21 mouse cellular contexts compared by ENCODE assay signal in the genomic region with DNA sequence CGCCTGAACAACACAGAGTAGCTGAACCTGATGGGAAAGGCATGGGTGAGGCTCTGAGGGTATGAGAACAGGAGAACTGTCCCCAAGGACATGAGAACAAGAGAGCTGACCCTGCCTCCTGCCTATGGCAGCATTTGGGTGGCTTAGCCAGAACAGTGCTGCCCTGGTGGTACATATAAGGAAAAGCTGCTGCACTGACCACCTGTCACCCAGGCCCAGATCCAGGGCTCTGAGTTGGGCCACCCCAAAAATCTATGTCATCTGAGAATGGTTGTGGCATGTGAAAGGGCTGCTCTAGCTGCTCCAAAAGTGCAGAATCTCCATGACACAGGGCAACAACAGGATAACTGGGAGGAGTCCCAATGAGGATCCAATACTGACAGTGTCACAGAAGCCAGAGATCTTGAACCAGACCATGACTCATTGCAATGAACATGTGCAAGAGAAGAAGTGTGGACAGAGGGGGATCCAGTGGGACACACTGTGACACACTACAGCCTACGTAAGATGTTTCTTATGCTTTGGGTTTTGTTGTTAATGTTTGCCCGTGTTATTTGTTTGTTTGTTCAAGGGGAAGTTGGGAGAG. TPM values are rescaled to one million over a fixed set of nuclear protein-coding genes. Genes with fewer than 3 reads are reported as not detected.
A peak's percentile ranks its signal among the peaks of the same experiment; 100 is the strongest.
DNase-seq lines count a peak whose midpoint lies in the region; ATAC-seq lines count a peak whose summit lies in the region.
"Had no signal": no experiment of that assay in that cellular context is flagged by ENCODE, and none has a peak within 500 bp of the region (broad histone marks: within the 10 kb centered on the region; RNA-seq: fewer than 3 reads in every experiment).

No protein-coding gene starts in this region.

- ATAC-seq in cerebellum, adult (ENCODE audit: insufficient number of reproducible peaks, low FRiP score, low TSS enrichment): no peak
- peak; percentile 61 for ATAC-seq in heart, embryonic 12.5 days (ENCODE audit: insufficient number of reproducible peaks, low FRiP score)
- peak; percentile 22; the same call in 1 of the 2 replicates for ATAC-seq in erythroblast, adult 5-6 weeks (replicated peaks; ENCODE audit: low FRiP score, poor library complexity, severe bottlenecking)
- ATAC-seq in liver, embryonic 15.5 days (ENCODE audit: insufficient read depth): peak; percentile 77
- no peak for ATAC-seq in forebrain, embryonic 13.5 days
- ATAC-seq: forebrain, embryonic 15.5 days; Patski had no signal

- no peaks in the 10 kb centered on the region for H3K4me1 ChIP-seq in heart, embryonic 12.5 days (replicated peaks)
- H3K4me1 ChIP-seq in liver, embryonic 15.5 days (replicated peaks): peaks cover 65% of the 10 kb centered on the region
- H3K4me1 ChIP-seq in midbrain, embryonic 10.5 days: no peaks in the 10 kb centered on the region
- H3K4me1 ChIP-seq in forebrain, embryonic 13.5 days: no peaks in the 10 kb centered on the region
- H3K4me1 ChIP-seq: forebrain, embryonic 15.5 days; hindbrain, embryonic 15.5 days; limb, embryonic 12.5 days; neural tube, embryonic 12.5 days; stomach, embryonic 15.5 days had no signal

- no peak overlapping the region for H3K9ac ChIP-seq in heart, embryonic 12.5 days
- H3K9ac ChIP-seq in liver, embryonic 15.5 days: peak overlapping the region; percentile 28
- no peak overlapping the region for H3K9ac ChIP-seq in forebrain, embryonic 13.5 days
- H3K9ac ChIP-seq: forebrain, embryonic 15.5 days; hindbrain, embryonic 15.5 days; limb, embryonic 12.5 days; neural tube, embryonic 12.5 days; stomach, embryonic 15.5 days had no signal

- no peaks in the 10 kb centered on the region for H3K9me3 ChIP-seq in heart, embryonic 12.5 days (replicated peaks)
- H3K9me3 ChIP-seq in liver, embryonic 15.5 days (replicated peaks): no peaks in the 10 kb centered on the region
- H3K9me3 ChIP-seq in midbrain, embryonic 10.5 days (replicated peaks): no peaks in the 10 kb centered on the region
- H3K9me3 ChIP-seq in forebrain, embryonic 13.5 days (replicated peaks): no peaks in the 10 kb centered on the region
- H3K9me3 ChIP-seq: forebrain, embryonic 15.5 days; hindbrain, embryonic 15.5 days; limb, embryonic 12.5 days; neural tube, embryonic 12.5 days; stomach, embryonic 15.5 days had no signal

- no peak overlapping the region for H3K4me2 ChIP-seq in heart, embryonic 12.5 days
- peak overlapping the region; percentile 58 for H3K4me2 ChIP-seq in liver, embryonic 15.5 days
- no peak overlapping the region for H3K4me2 ChIP-seq in forebrain, embryonic 13.5 days
- H3K4me2 ChIP-seq: forebrain, embryonic 15.5 days; hindbrain, embryonic 15.5 days; limb, embryonic 12.5 days; neural tube, embryonic 12.5 days; stomach, embryonic 15.5 days had no signal

- no peaks in the 10 kb centered on the region for H3K36me3 ChIP-seq in heart, embryonic 12.5 days
- no peaks in the 10 kb centered on the region for H3K36me3 ChIP-seq in liver, embryonic 15.5 days (replicated peaks)
- no peaks in the 10 kb centered on the region for H3K36me3 ChIP-seq in midbrain, embryonic 10.5 days
- no peaks in the 10 kb centered on the region for H3K36me3 ChIP-seq in forebrain, embryonic 13.5 days (ENCODE audit: poor library complexity, severe bottlenecking)
- H3K36me3 ChIP-seq: forebrain, embryonic 15.5 days; hindbrain, embryonic 15.5 days; limb, embryonic 12.5 days; neural tube, embryonic 12.5 days; stomach, embryonic 15.5 days had no signal

- no peak overlapping the region for H3K4me3 ChIP-seq in heart, embryonic 12.5 days
- H3K4me3 ChIP-seq in liver, embryonic 15.5 days (replicated peaks): 0 out of 2 replicates have a peak overlapping the region, but pooled peaks have one; percentile 33
- H3K4me3 ChIP-seq in midbrain, embryonic 10.5 days: no peak overlapping the region
- no peak overlapping the region for H3K4me3 ChIP-seq in forebrain, embryonic 13.5 days
- H3K4me3 ChIP-seq: forebrain, embryonic 15.5 days; hindbrain, embryonic 15.5 days; limb, embryonic 12.5 days; neural tube, embryonic 12.5 days; stomach, embryonic 15.5 days had no signal

- peak; percentile 9 for DNase-seq in cerebellum, adult 11 months
- no peak for DNase-seq in heart, adult 9 months (ENCODE audit: low spot score in 2 of 2)
- no peak for DNase-seq in midbrain, embryonic 10.5 days (ENCODE audit: low spot score)
- DNase-seq: kidney, adult 18-20 months; kidney, postnatal 36 days; layer of hippocampus, postnatal 36 days; lung, postnatal 14 days; midbrain, embryonic 14.5 days; thymus, postnatal 4 days had no signal

- H3K27me3 ChIP-seq in heart, embryonic 12.5 days (replicated peaks): no peaks in the 10 kb centered on the region
- H3K27me3 ChIP-seq in liver, embryonic 15.5 days: 0 out of 2 replicates have a peak, but pooled peaks cover under 1% of the 10 kb centered on the region
- H3K27me3 ChIP-seq in midbrain, embryonic 10.5 days (ENCODE audit: low read depth, poor library complexity, severe bottlenecking): no peaks in the 10 kb centered on the region
- no peaks in the 10 kb centered on the region for H3K27me3 ChIP-seq in forebrain, embryonic 13.5 days
- H3K27me3 ChIP-seq: forebrain, embryonic 15.5 days; hindbrain, embryonic 15.5 days; limb, embryonic 12.5 days; neural tube, embryonic 12.5 days; Patski; stomach, embryonic 15.5 days had no signal

- 73% methylated on average over 3 of the region's 3 CpGs for WGBS in heart, embryonic 12.5 days
- WGBS in liver, embryonic 15.5 days (ENCODE audit: insufficient replicate concordance): 46% methylated on average over 3 of the region's 3 CpGs
- WGBS in midbrain, embryonic 10.5 days: 91% methylated on average over 3 of the region's 3 CpGs
- WGBS in forebrain, embryonic 13.5 days: 85% methylated on average over 3 of the region's 3 CpGs

- peak overlapping the region; percentile 50; the same call in 1 of the 2 replicates for H3K27ac ChIP-seq in heart, embryonic 12.5 days (ENCODE audit: poor library complexity, severe bottlenecking)
- peak overlapping the region; percentile 98 for H3K27ac ChIP-seq in liver, embryonic 15.5 days (replicated peaks)
- no peak overlapping the region for H3K27ac ChIP-seq in midbrain, embryonic 10.5 days (replicated peaks)
- H3K27ac ChIP-seq in forebrain, embryonic 13.5 days: no peak overlapping the region
- H3K27ac ChIP-seq: forebrain, embryonic 15.5 days; hindbrain, embryonic 15.5 days; limb, embryonic 12.5 days; neural tube, embryonic 12.5 days; stomach, embryonic 15.5 days had no signal

RNA-seq across cellular contexts. Expression of a gene that starts 58.5 kb away (rescaled TPM):
- 0.29 and 0.35 TPM in 2 replicates for polyA plus RNA-seq in heart, embryonic 12.5 days (2016; fragmentation: Nextera tagmentation; extraction: Ambion mirVana)
- total RNA-seq in erythroblast, adult 5-6 weeks (2015; ENCODE audit: low replicate concordance): not detected in 2 replicates
- 0.09 TPM in 1 of 2 replicates, not detected in the other for total RNA-seq in erythroblast, adult 5-6 weeks (2017; ENCODE audit: low replicate concordance)
- polyA plus RNA-seq in liver, embryonic 15.5 days (2015; fragmentation: Nextera tagmentation; extraction: Ambion mirVana): not detected in 2 replicates
- polyA plus RNA-seq in midbrain, embryonic 10.5 days (2016; fragmentation: Nextera tagmentation; extraction: Ambion mirVana): 0.10 and 0.11 TPM in 2 replicates
- 0.10 and 0.19 TPM in 2 replicates for polyA plus RNA-seq in forebrain, embryonic 13.5 days (2015; fragmentation: Nextera tagmentation; extraction: Ambion mirVana)
- total RNA-seq: CH12.LX had no signal
- polyA plus RNA-seq: limb, embryonic 12.5 days had no signal

Comparison
In these comparisons a context has a peak if more than half of its experiments do, and no peak if none do; other contexts are left out.
1. ATAC-seq: peak in heart, embryonic 12.5 days (single experiment), erythroblast, adult 5-6 weeks (single experiment) and liver, embryonic 15.5 days (single experiment); none in cerebellum, adult (single experiment) and forebrain, embryonic 13.5 days (single experiment).
2. H3K27ac ChIP-seq: peak in heart, embryonic 12.5 days (single experiment) and liver, embryonic 15.5 days (single experiment); none in midbrain, embryonic 10.5 days (single experiment) and forebrain, embryonic 13.5 days (single experiment).